ENCODE assay signal across 26 mouse cellular contexts in the genomic region with DNA sequence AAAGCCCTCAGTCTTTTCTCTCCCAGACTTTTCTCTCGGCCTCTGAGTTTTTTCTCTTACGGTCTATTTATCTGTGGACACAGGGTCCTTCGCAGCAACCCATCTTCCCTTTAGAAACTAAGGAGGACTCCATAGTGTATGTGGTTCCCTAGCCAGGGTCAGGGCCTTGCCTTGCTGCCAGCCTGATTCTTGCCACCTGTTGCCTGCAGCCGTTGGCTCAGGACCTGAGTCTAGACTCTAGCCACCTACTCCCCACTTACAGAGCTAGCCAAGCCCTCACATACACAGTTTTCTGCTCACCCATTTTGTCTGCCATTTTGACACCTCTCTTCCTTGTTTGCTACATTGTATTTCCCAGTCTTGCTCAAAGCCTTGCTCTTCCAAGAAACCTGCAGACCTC.
DNase-seq lines count a peak whose midpoint lies in the region; ATAC-seq and TF ChIP-seq lines count a peak whose summit lies in the region.
"Had no signal": no experiment of that assay in that cellular context is flagged by ENCODE, and none has a peak within 500 bp of the region (broad histone marks: within the 10 kb centered on the region; RNA-seq: fewer than 3 reads in every experiment).

No protein-coding gene starts in this region.

- no peak for TF ChIP-seq CTCF in kidney, postnatal 0 days (IDR thresholded peaks at IDR 0.05; ENCODE audit: low read depth)
- no peak for TF ChIP-seq CTCF in midbrain, postnatal 0 days (IDR thresholded peaks at IDR 0.05)

- H3K4me1 ChIP-seq in intestine, embryonic 14.5 days (replicated peaks; ENCODE audit: control insufficient read depth, insufficient read depth, low read length), result peaks cover 64% of the 10 kb centered on the region
- peaks cover 60% of the 10 kb centered on the region for H3K4me1 ChIP-seq in intestine, embryonic 15.5 days (replicated peaks)
- peaks cover 29% of the 10 kb centered on the region for H3K4me1 ChIP-seq in kidney, postnatal 0 days (replicated peaks; ENCODE audit: insufficient read depth, low read length)
- peaks cover 67% of the 10 kb centered on the region for H3K4me1 ChIP-seq in midbrain, embryonic 10.5 days
- no peaks in the 10 kb centered on the region for H3K4me1 ChIP-seq in midbrain, postnatal 0 days (ENCODE audit: insufficient read depth, low read length)
- H3K4me1 ChIP-seq in stomach, embryonic 16.5 days (ENCODE audit: control insufficient read depth, insufficient read depth, low read length), result peaks cover 53% of the 10 kb centered on the region
- H3K4me1 ChIP-seq: forebrain, embryonic 15.5 days; hindbrain, embryonic 15.5 days had no signal

- ATAC-seq in intestine, embryonic 14.5 days (replicated peaks; ENCODE audit: low FRiP score, low TSS enrichment, low read depth), result no peak
- ATAC-seq in intestine, embryonic 15.5 days, result no peak
- ATAC-seq in kidney, postnatal 0 days (replicated peaks; ENCODE audit: low FRiP score, low read depth), result no peak
- ATAC-seq in midbrain, postnatal 0 days (ENCODE audit: low FRiP score), result no peak
- no peak for ATAC-seq in stomach, embryonic 16.5 days (ENCODE audit: insufficient read depth, low FRiP score)
- ATAC-seq: forebrain, embryonic 15.5 days; inflammation-experienced regulatory T-cells, adult 6 months had no signal

- H3K4me3 ChIP-seq in intestine, embryonic 14.5 days (ENCODE audit: low read depth, low read length), result no peak overlapping the region
- H3K4me3 ChIP-seq in intestine, embryonic 15.5 days (replicated peaks), result no peak overlapping the region
- H3K4me3 ChIP-seq in kidney, postnatal 0 days (replicated peaks; ENCODE audit: low read depth, low read length), result no peak overlapping the region
- H3K4me3 ChIP-seq in midbrain, embryonic 10.5 days, result no peak overlapping the region
- no peak overlapping the region for H3K4me3 ChIP-seq in midbrain, postnatal 0 days (ENCODE audit: low read depth, low read length)
- H3K4me3 ChIP-seq in stomach, embryonic 16.5 days (replicated peaks; ENCODE audit: low read length), result no peak overlapping the region
- H3K4me3 ChIP-seq: forebrain, embryonic 15.5 days; heart, adult 2 months; heart, embryonic 12.5 days; hindbrain, embryonic 15.5 days; limb, embryonic 15.5 days; liver, embryonic 13.5 days had no signal

- peak overlapping the region; percentile 83; the same call in 1 of the 2 replicates for H3K27ac ChIP-seq in intestine, embryonic 14.5 days (ENCODE audit: low read depth)
- H3K27ac ChIP-seq in intestine, embryonic 15.5 days, result no peak overlapping the region
- H3K27ac ChIP-seq in kidney, postnatal 0 days, result peak overlapping the region; percentile 87
- peak overlapping the region; percentile 77; the same call in 1 of the 2 replicates for H3K27ac ChIP-seq in midbrain, embryonic 10.5 days (replicated peaks)
- no peak overlapping the region for H3K27ac ChIP-seq in midbrain, postnatal 0 days (ENCODE audit: low read depth, low read length)
- H3K27ac ChIP-seq in stomach, embryonic 16.5 days (ENCODE audit: low read length), result peak overlapping the region; percentile 94; the same call in 1 of the 2 replicates
- H3K27ac ChIP-seq: forebrain, embryonic 15.5 days; heart, adult 2 months; hindbrain, embryonic 15.5 days; liver, embryonic 13.5 days; macrophage had no signal

- H3K9me3 ChIP-seq in intestine, embryonic 14.5 days (ENCODE audit: control insufficient read depth, low read length), result no peaks in the 10 kb centered on the region
- H3K9me3 ChIP-seq in intestine, embryonic 15.5 days, result no peaks in the 10 kb centered on the region
- no peaks in the 10 kb centered on the region for H3K9me3 ChIP-seq in kidney, postnatal 0 days (replicated peaks; ENCODE audit: low read length)
- H3K9me3 ChIP-seq in midbrain, embryonic 10.5 days (replicated peaks), result no peaks in the 10 kb centered on the region
- H3K9me3 ChIP-seq in midbrain, postnatal 0 days (ENCODE audit: low read length), result no peaks in the 10 kb centered on the region
- H3K9me3 ChIP-seq in stomach, embryonic 16.5 days (replicated peaks; ENCODE audit: control insufficient read depth, low read length), result no peaks in the 10 kb centered on the region
- H3K9me3 ChIP-seq: forebrain, embryonic 15.5 days; heart, embryonic 12.5 days; hindbrain, embryonic 15.5 days; limb, embryonic 15.5 days; liver, embryonic 13.5 days had no signal

- 84% methylated on average over 4 of the region's 4 CpGs for WGBS in intestine, embryonic 14.5 days
- WGBS in intestine, embryonic 15.5 days, result 90% methylated on average over 4 of the region's 4 CpGs
- WGBS in kidney, postnatal 0 days, result 60% methylated on average over 4 of the region's 4 CpGs
- WGBS in midbrain, embryonic 10.5 days, result 92% methylated on average over 4 of the region's 4 CpGs
- WGBS in midbrain, postnatal 0 days, result 94% methylated on average over 4 of the region's 4 CpGs
- WGBS in stomach, embryonic 16.5 days, result 79% methylated on average over 4 of the region's 4 CpGs

- H3K36me3 ChIP-seq in intestine, embryonic 14.5 days (ENCODE audit: control insufficient read depth, insufficient read depth, low read length), result no peaks in the 10 kb centered on the region
- no peaks in the 10 kb centered on the region for H3K36me3 ChIP-seq in intestine, embryonic 15.5 days
- H3K36me3 ChIP-seq in kidney, postnatal 0 days (ENCODE audit: insufficient read depth, low read length), result no peaks in the 10 kb centered on the region
- H3K36me3 ChIP-seq in midbrain, embryonic 10.5 days, result no peaks in the 10 kb centered on the region
- no peaks in the 10 kb centered on the region for H3K36me3 ChIP-seq in midbrain, postnatal 0 days (ENCODE audit: insufficient read depth, low read length)
- H3K36me3 ChIP-seq in stomach, embryonic 16.5 days (ENCODE audit: control insufficient read depth, insufficient read depth, low read length), result no peaks in the 10 kb centered on the region
- H3K36me3 ChIP-seq: forebrain, embryonic 15.5 days; heart, embryonic 12.5 days; hindbrain, embryonic 15.5 days; limb, embryonic 15.5 days; liver, embryonic 13.5 days had no signal

- no peaks in the 10 kb centered on the region for H3K27me3 ChIP-seq in intestine, embryonic 14.5 days (replicated peaks; ENCODE audit: control insufficient read depth, insufficient read depth, low read length)
- H3K27me3 ChIP-seq in intestine, embryonic 15.5 days (replicated peaks), result no peaks in the 10 kb centered on the region
- H3K27me3 ChIP-seq in kidney, postnatal 0 days (ENCODE audit: insufficient read depth, low read length), result no peaks in the 10 kb centered on the region
- peaks cover 41% of the 10 kb centered on the region for H3K27me3 ChIP-seq in midbrain, embryonic 10.5 days (ENCODE audit: low read depth, poor library complexity, severe bottlenecking)
- H3K27me3 ChIP-seq in midbrain, postnatal 0 days (ENCODE audit: insufficient read depth, low read length), result no peaks in the 10 kb centered on the region
- H3K27me3 ChIP-seq in stomach, embryonic 16.5 days (ENCODE audit: control insufficient read depth, insufficient read depth, low read length), result no peaks in the 10 kb centered on the region
- H3K27me3 ChIP-seq: forebrain, embryonic 15.5 days; heart, embryonic 12.5 days; hindbrain, embryonic 15.5 days; limb, embryonic 15.5 days; liver, embryonic 13.5 days had no signal

- no peak for DNase-seq in intestine, embryonic 14.5 days (ENCODE audit: low spot score)
- no peak for DNase-seq in kidney, postnatal 0 days (ENCODE audit: low spot score)
- no peak for DNase-seq in kidney, postnatal 14 days
- DNase-seq in midbrain, embryonic 10.5 days (ENCODE audit: low spot score), result no peak
- no peak for DNase-seq in midbrain, postnatal 0 days (ENCODE audit: low spot score)
- no peak for DNase-seq in cerebellum, postnatal 14 days
- DNase-seq: adrenal gland, postnatal 25 days; B cell, adult 2 months; cerebellum, adult 11-12 months; cerebellum, adult 9-11 months; heart, adult 2 months; heart, postnatal 4 days; kidney, postnatal 10 days; liver, embryonic 13.5 days; lung, adult 18-20 months; midbrain, embryonic 14.5 days; right cerebral cortex, postnatal 25 days; thymus, postnatal 14 days had no signal

- H3K4me2 ChIP-seq in intestine, embryonic 14.5 days (ENCODE audit: low read length), result no peak overlapping the region
- no peak overlapping the region for H3K4me2 ChIP-seq in intestine, embryonic 15.5 days (replicated peaks)
- H3K4me2 ChIP-seq in kidney, postnatal 0 days (ENCODE audit: low read length), result no peak overlapping the region
- no peak overlapping the region for H3K4me2 ChIP-seq in midbrain, postnatal 0 days (ENCODE audit: low read depth, low read length, poor library complexity, severe bottlenecking)
- H3K4me2 ChIP-seq in stomach, embryonic 16.5 days (ENCODE audit: low read depth, low read length), result no peak overlapping the region
- H3K4me2 ChIP-seq: forebrain, embryonic 15.5 days; heart, embryonic 12.5 days; hindbrain, embryonic 15.5 days; limb, embryonic 15.5 days; liver, embryonic 13.5 days had no signal

- no peak overlapping the region for H3K9ac ChIP-seq in intestine, embryonic 14.5 days (ENCODE audit: low read length)
- H3K9ac ChIP-seq in intestine, embryonic 15.5 days, result no peak overlapping the region
- no peak overlapping the region for H3K9ac ChIP-seq in kidney, postnatal 0 days (ENCODE audit: low read depth, low read length)
- no peak overlapping the region for H3K9ac ChIP-seq in midbrain, postnatal 0 days (replicated peaks; ENCODE audit: low read length, poor library complexity, severe bottlenecking)
- H3K9ac ChIP-seq in stomach, embryonic 16.5 days (ENCODE audit: low read length), result no peak overlapping the region
- H3K9ac ChIP-seq: forebrain, embryonic 15.5 days; heart, embryonic 12.5 days; hindbrain, embryonic 15.5 days; limb, embryonic 15.5 days; liver, embryonic 13.5 days had no signal

Comparison
In these comparisons a context has a peak if more than half of its experiments do, and no peak if none do; other contexts are left out.
1. H3K27ac ChIP-seq: peak in intestine, embryonic 14.5 days (single experiment), kidney, postnatal 0 days (single experiment), midbrain, embryonic 10.5 days (single experiment) and stomach, embryonic 16.5 days (single experiment); none in intestine, embryonic 15.5 days (single experiment) and midbrain, postnatal 0 days (single experiment).